Mouse (Mus musculus): ENCODE results near the gene Ptpn21.

DNA sequence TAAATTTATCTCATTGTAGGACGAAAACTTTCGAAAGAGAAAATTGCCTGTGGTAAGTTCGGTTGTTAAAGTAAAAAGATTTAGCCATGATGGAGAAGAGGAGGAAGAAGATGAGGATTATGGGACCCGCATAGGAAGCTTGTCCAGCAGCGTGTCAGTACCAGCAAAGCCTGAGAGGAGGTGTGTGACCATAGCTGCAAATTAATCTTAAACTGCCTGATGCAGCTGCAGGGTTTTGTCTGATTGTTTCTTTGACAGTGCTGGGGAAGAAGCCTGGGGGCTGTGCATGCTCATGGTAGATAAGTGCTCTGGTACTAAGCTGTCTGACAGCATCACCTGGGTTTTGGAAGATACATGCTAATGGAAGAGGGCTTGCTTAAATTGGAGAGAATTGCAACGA is 22.5 kb upstream of the Ptpn21 start:
- TF ChIP-seq CTCF (IDR thresholded peaks at IDR 0.05; ENCODE audit: insufficient read depth, low read length) (no peak), POLR2A (IDR thresholded peaks at IDR 0.05; ENCODE audit: borderline replicate concordance, extremely low read depth, low read depth, low read length) (no peak)
